Mouse (Mus musculus) c-Kit-positive CD71-positive TER-119-negative erythroid progenitor cells, embryonic 14.5 days (primary cell): ENCODE results near the gene BC049715.
"Not testable (repeated sequence)": the region's sequence is repeated elsewhere in the genome, so short reads cannot be mapped to it uniquely, and the experiment has no call there.

Experiments
- DNase-seq: peaks from one replicate; pipeline ENCODE4 v3.0.0-alpha.2; 2013; ENCODE audit warnings: low read depth

BC049715 gene

GRCm38 (mm10) chr6:136850267-136850666 lies 22.8 kb downstream of the BC049715 start:
- no peak for DNase-seq

GRCm38 (mm10) chr6:136852348-136852747 lies 24.9 kb downstream of the BC049715 start:
- DNase-seq: no peak

- DNase-seq: no peak
Observed at GRCm38 (mm10) chr6:136852762-136853161, 25.3 kb downstream of the BC049715 start.

DNA sequence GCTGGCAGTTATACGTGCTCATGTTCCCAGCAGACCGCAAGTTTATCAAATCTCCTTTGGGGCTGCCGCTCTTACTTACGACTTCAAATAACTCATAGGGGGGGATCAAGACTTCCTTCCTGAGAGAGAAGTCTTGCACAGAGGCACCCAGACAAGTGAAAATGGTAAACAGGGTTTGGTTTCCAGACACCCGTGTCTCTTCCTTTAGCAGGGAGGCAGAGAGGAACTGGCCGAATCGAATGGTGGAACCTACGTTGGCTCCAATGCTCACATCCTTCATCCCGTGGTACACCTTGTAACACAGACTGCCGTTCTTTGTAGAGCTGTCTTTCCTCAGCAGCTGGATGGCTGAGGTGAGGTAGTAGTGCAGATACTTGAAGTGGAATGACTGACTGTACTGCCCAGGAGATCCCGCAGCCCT lies 26.9 kb downstream of the BC049715 start:
- DNase-seq: no peak

GRCm38 (mm10) chr6:136855183-136855582 lies 27.8 kb downstream of the BC049715 start:
- DNase-seq: no peak

DNA sequence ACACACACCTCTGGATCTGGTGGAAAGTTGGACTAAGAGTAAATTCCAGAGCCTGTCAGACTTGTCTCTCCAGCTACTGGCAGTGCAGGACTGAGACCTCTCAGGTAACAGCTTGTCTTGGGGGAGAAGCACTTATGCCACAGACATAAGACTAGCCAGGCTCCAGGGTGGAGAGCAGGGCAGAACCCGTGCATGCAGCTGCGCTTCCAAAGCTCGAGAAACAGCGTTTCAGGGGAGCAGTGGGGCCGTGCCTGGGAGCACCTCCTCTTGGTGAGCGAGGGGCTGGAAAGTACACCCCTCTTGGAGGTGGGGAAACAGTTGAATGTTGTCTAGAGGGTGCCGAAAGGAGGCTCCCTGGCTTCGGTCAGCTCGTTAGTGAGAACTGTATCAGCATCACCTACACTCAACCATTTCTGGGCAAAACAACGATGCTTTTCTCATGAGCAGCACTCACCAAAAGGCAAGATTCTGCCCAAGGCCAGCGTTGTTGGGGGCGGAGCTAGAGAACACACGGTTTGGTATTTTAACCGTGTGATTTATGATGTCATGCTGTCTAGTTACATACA lies 28.7 kb downstream of the BC049715 start:
- peak; percentile 73 for DNase-seq

DNA sequence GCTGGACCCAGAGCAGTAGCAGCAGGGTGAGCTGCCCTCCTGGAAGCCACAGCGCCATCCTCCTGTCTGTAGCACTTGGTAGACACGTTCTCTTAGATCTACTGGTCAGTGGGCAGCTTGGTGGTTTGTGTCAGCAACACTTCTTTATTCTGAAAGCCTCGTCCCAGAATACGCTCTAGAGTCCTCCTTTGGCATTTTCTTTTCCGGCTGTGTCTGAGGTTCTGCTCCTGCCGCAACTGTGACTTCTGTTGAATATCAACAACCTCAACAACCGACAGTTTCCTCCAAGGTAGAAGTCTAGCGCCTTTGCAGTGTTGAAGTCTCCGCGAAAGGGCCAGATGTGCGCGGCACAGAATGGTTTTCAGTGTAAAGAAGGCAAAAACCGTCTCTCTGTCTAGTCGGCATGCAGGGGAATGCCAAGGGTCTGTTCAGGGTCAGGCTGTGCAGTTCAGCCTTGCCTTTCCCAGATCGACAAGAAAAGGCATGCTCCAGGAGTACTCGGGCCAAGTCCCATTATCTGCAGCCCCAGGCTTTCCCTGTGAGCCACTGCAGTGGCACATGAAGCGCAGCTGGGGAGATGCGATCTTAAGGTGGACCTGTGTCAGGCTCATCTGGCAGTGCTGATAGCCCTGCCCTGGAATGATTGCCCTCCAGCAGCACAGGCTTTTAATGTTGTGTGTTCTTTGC lies 29.9 kb downstream of the BC049715 start, which contains the start of gene Art4:
Art4 (minus strand) TSS at position 548 of the 687 bp plus-strand sequence.
- DNase-seq: peak; percentile 92

DNA sequence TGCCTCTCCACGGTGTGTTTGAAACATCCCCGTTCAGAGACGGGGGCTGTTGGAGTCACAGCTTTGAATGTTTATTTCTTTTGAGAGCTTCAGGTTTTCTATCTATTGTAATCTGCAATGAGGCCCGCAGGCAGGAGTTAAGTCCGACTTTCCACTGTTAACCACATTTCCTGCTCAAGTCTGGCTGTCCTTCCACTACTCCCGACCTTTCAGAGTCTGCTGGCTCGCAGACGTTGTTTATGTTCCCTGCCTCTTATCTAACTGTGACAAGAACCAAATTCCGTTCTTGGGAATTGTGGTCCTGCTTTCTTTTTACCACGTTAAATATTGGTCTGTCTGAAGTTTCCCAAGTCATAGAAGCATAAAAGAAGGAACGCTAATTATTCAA lies 30.4 kb downstream of the BC049715 start:
- DNase-seq: no peak

DNA sequence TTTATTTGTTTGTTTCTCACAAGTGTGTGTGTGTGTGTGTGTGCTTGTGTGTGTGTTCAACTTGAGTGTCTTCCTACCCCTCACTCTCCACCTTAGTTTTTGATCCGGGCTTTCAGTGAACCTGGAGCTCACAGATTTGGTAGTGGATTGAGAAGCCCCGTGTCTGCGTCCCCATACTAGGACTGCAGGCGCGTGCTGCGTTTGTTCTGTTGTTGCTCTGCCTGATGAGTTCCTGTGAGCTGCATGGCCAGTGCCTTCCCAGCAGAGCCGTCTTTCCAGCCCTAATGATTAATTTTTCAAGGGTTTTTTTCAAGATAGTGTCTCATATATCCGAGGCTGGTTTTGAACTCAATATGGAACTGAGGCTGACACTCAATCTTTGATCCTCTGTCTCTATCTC lies 31.0 kb downstream of the BC049715 start:
- no peak for DNase-seq

DNA sequence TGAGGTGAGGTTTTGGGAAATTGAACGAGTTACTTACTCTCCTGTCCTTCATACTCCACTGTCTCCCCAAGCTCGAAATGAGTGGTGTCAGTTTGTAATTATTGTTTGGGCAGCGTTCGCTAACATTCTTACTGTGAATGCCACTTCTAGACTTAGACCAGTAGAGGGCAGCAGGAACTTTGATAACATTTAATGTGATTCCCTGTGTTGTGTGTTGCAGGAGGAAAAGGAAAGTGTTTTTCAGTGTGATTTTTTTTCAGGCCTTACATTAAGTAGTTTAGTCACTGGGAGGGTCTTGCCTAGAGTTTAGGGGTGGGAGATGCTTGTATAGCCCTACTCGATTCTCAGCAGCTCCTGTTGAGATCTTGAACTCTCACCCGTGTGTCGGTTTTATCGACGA lies 33.6 kb downstream of the BC049715 start:
- peak; percentile 35 for DNase-seq

- no peak for DNase-seq
Observed at GRCm38 (mm10) chr6:136865360-136865759, 37.9 kb downstream of the BC049715 start.

- DNase-seq: no peak
Observed at GRCm38 (mm10) chr6:136866150-136866549, 38.7 kb downstream of the BC049715 start.

DNA sequence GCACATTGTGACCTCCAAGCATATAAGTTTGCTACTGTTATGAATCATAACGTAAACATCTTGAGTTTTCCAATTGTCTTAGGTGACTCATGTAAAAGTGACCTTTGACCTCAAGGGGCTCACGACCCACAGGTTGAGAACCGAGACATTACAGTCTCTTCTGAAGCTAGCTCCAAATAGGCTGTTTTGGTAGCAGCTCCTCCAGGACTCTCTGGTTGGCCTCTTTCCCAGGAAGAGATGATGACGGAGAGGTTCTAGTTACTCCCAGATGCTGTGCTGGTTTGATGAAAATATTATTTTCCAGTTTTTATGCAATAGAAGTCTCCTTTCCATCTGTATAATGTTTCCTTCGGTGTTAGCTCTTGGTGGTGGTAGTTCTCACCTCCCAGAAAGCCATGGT lies 41.5 kb downstream of the BC049715 start:
- DNase-seq: no peak

DNA sequence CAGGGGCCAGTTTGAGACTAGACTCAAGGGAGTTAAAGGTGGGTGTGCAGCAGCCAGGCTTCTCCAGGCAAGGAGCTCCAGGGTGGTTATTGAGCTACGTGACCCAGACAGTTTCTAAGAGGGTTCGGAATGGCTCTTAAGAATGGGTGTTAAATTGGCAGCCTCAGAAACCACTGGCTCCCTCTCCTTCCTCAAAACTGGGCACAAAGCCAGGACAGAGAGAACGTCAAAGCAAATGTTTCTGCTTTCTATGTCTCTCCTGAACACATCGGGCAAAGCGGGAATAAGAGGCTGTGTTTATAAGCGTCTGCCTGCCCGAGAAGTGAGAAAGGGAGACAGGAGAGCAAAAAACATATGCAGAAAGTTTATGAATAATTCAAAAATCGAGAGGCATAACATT lies 47.2 kb downstream of the BC049715 start:
- DNase-seq: no peak

GRCm38 (mm10) chr6:136875670-136876069 lies 48.2 kb downstream of the BC049715 start, which contains the start of gene Mgp:
Gene Mgp (minus strand): TSS chr6:136875823.
- no peak for DNase-seq

GRCm38 (mm10) chr6:136881678-136882077 lies 54.3 kb downstream of the BC049715 start:
- DNase-seq: no peak

DNA sequence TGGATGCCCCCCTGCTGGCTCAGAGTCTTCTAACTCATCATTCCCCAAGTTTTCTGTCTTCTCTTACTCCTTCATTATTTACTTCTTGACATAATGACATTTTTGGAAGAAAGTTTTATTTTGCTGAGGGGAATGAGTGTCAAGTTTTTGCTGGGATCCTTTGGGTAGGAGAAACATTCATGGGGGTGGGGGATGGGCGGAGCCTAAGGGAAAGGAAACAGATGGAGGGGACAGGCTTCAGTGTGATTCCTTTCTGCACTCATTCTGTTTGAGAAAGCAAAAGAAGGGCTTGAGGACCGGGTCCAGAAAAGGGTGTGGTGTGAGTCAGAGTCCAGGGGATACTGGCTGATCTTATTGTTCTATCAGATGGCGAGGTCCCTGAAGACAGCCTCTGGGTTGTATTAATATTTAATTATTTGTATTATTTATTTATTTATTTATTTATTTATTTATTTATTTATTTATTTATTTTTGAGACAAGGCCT lies 56.0 kb downstream of the BC049715 start:
- DNase-seq: no peak

GRCm38 (mm10) chr6:136883961-136884360 lies 56.5 kb downstream of the BC049715 start:
- DNase-seq: no peak

- not testable (repeated sequence) for DNase-seq
Observed at GRCm38 (mm10) chr6:136884766-136885165, 57.3 kb downstream of the BC049715 start.

- no peak for DNase-seq
Observed at GRCm38 (mm10) chr6:136887854-136888253, 60.4 kb downstream of the BC049715 start.

DNA sequence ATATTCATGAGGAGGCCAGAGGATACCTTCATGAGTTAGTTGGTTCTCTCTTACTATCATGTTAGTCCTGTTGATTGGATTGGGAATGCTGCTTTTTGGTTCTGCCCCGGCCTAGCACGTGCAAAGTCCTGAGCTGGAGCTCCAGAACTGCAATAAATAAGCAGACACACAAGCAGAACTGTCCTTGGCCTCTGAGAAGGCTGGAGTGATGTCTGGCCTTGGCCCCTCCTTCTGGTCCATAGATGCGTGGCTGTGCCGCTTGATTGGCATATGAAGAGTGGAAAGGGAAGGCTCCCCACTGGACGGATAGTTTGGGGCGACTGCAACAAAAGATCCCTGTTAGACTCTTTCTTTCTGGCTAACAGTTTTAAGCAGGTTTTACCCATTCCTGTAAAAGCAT lies 61.6 kb downstream of the BC049715 start:
- no peak for DNase-seq

GRCm38 (mm10) chr6:136889554-136889953 lies 62.1 kb downstream of the BC049715 start:
- DNase-seq: no peak
